Mouse (Mus musculus) cerebellum, adult 11-12 months (tissue): ENCODE measurements around the gene Il1r2.

Source experiments
- DNase-seq: peaks from one replicate; pipeline ENCODE4 v3.0.0; 2022

The Il1r2 gene

DNA sequence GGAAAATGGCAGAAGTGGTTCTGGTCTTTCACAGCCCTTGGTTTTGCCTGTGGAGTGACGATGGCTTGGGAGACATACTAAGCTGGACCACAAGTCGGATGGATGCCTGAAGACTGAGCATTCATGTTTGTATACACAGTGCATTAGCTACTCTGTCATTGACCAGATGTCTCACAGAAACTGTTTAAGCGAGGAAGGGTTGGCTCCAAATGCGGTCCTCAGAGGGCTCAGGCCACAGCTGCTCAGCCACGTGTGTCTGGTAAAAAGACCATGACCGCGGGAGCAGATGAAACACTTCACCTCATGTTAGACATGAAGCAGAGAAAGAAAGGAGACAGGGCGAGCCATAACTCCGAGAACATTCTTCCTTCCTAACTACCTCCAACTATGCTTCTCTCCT is 12.5 kb upstream of the Il1r2 start:
- no peak for DNase-seq

DNA sequence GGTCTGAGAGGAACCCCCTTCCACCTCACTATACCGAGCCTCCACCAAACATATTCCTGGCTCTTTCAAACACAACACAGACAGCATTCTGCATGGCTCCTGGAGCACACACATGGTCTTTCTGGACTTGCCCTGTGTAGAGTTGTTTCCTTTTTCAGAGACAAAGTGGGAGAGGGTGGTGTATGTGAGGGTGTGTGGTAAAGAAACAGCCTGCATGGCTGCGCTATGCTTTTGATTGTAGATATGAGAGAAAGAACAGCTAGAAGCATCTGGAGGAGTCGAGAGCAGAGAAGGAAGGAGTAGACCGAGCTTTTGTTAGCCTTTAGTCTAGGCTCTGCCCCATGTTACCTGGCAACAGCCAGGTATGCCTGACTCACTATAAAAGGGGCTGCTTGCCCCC is 10.5 kb upstream of the Il1r2 start:
- no peak for DNase-seq

GRCm38 (mm10) chr1:40064508-40064907 is 9.4 kb upstream of the Il1r2 start:
- DNase-seq = no peak

DNA sequence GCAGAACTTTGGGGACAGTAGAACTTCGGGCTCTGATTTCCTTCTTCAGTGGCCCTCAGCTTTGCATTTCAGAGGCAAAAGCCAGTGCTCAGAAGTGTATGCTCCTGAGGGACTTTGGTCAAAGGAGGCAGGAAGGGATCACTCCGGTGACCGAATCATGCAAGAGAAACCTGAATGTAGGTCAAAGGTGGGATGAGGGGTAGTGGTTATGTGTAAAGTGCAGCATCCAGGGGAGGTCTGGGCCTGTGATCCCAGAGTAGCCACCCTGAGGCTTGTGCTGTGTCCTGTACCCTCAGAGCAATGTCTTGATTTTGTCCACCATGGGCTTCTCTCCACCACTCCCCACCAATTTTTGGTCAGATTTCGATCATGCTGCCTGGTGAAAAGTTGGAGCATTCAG is 1.3 kb upstream of the Il1r2 start:
- DNase-seq = no peak

GRCm38 (mm10) chr1:40077328-40077727 is 3.4 kb downstream of the Il1r2 start:
- no peak for DNase-seq

- DNase-seq = no peak
Measured at GRCm38 (mm10) chr1:40081041-40081440, 7.2 kb downstream of the Il1r2 start.

DNA sequence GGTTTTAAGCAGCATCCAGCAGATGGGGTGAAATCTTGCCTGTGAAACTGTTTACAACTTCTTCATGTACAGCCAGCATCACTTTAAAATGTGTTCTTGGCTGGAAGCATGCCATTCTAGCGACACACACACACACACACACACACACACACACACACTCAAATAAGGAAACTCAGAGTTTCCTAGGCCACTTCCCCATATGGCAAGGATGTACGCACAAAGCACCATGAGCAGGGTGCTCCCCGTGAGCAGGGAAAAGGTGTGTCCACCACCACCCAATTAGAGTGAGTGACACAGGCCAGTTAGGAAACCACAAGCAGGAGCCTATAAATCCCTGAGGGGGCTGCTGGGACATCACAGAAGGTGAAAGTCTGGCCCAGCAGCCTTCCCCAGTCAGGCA is 10.5 kb downstream of the Il1r2 start:
- DNase-seq = peak; percentile 6

- peak; percentile 83 for DNase-seq
Measured at GRCm38 (mm10) chr1:40085403-40086182, 11.7 kb downstream of the Il1r2 start.

DNA sequence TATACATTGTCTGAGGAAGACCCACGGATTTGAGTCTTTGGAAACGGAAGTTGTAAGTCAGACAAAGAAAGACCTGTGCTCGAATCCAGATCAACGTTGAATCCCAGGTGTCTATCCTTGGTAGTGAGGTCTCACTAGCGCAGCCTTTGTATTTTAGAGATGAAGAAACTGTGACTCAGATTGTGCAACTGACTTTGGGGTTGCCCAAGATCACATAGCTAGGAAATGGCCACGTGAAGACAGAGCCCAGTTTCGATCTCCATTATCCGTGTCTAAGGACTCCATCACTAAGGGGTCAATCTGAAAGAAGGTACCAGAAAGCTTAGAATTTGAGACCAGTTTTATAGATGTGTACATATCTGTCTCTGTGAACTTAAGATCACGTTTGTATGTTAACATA is 17.3 kb downstream of the Il1r2 start:
- no peak for DNase-seq

GRCm38 (mm10) chr1:40092541-40092940 is 18.7 kb downstream of the Il1r2 start:
- no peak for DNase-seq

GRCm38 (mm10) chr1:40094601-40095304 is 20.9 kb downstream of the Il1r2 start:
- no peak for DNase-seq

- no peak for DNase-seq
Measured at GRCm38 (mm10) chr1:40095585-40095984, 21.7 kb downstream of the Il1r2 start.

GRCm38 (mm10) chr1:40106306-40106705 is 32.4 kb downstream of the Il1r2 start:
- DNase-seq = no peak

GRCm38 (mm10) chr1:40106719-40107118 is 32.8 kb downstream of the Il1r2 start:
- no peak for DNase-seq

DNA sequence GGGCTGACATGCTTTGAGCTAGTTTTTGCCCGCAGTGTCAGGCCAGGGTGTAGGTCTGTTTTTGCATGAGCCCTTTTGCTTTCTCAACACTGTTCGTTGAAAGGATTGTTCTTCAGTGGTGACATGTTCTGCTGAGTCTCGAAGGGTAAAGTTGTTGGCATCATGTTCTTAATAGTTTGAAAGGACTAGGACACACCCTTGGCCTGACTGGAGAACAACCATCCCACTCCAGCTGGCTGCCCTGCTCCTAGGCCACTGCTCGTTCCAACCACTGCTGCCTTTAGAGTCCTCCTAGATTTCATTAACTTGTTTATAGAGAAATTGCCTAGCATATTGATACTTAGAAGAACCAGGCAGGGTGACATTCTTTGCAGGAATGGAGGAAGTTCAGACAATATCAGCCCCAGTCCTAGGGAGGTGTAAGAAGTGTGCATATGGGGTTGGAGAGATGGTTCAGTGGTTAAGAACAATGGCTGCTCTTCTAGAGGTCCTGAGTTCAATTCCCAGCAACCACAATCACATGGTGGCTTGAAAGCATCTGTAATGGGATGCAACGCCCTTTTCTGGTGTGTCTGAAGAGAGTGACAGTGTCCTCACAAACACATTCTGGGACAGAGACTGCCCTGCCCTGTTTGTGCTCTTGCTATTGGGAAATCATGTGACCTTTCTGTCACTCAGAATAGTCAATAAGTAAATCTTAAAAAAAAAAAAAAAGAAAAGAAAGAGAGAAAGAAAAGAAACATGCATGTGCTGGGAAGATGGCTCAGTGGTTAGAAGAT is 34.3 kb downstream of the Il1r2 start:
- DNase-seq = no peak

DNA sequence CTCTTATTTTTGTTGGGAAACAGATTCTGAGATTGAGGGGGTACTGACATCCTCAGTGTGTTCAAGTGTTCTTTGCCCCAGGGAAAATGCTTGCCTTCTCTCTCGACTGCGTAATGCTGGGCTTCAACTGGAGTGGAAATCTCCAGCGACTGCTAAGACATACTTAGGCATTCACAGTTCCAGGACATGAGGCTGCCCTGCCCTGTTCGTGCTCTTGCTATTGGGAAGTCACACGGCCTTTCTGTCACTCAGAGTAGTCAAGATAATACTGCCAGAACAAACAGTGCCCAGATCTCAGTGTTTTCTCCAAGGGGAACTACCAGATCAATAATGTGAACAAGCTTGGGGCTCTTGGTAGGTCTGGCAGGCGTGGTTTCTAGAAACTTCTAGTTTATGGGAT is 35.9 kb downstream of the Il1r2 start:
- no peak for DNase-seq

GRCm38 (mm10) chr1:40115271-40115670 is 41.4 kb downstream of the Il1r2 start:
- no peak for DNase-seq

- peak; percentile 30 for DNase-seq
Measured at GRCm38 (mm10) chr1:40116422-40116821, 42.5 kb downstream of the Il1r2 start.

- no peak for DNase-seq
Measured at GRCm38 (mm10) chr1:40117565-40117964, 43.7 kb downstream of the Il1r2 start.

GRCm38 (mm10) chr1:40124237-40124636 is 50.4 kb downstream of the Il1r2 start:
- DNase-seq = no peak

DNA sequence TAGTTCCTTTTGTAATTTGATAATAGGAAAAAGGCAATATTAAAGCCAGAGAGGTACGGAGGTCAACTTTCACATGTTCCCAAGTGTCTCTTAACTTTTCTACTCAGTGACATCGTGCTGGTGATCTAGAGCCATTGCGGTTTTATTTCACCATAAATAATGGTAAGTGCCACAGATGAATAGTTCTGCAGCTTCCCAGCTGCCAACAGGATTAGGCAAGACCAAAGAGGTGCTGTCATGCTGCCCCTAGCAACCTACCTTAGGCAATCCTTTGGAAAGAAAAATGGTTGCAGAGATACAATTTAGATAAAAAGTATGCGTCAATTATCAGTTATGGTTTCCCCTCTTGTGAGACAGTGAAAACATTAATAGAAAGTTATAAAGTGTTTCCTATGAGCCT is 54.6 kb downstream of the Il1r2 start:
- no peak for DNase-seq

DNA sequence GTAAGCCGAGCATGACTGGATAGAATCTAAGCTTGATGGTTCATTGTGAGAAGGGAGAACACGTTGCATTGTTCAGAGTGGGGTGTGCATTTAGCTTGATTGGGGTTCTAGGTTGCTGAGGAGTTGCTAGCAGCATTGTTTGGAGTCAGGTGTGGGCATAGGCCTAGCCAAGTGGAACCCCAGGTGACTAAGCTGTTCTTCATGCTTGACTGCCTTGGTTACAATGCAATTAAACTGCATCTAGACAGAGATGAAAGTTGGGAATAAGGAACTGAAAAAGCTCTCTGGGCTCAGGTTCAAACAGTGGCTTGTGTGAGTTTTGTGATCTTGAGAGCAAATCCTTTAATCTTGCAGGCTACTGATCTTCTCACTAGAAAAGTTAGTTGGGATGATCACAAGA is 55.4 kb downstream of the Il1r2 start:
- no peak for DNase-seq

DNA sequence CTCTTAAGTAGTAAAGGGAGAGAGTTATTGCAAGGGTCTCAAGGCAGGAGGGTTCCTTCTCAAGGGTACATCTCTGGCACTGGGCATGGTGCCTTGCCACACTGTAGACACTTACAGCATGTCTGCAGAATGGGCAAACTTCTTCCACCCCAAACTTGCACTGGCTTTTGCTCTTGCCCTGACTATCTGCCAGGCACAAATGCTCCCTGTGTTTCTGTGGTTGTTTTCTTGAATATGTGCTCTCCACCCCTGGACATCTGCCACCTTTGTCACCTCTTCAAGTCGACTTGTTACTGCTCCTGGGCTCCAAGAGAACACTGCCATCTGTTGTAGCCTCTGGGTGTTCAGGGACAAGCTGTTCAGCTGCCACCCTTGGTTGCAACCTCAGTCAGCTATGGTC is 57.8 kb downstream of the Il1r2 start:
- DNase-seq = peak; percentile 17

DNA sequence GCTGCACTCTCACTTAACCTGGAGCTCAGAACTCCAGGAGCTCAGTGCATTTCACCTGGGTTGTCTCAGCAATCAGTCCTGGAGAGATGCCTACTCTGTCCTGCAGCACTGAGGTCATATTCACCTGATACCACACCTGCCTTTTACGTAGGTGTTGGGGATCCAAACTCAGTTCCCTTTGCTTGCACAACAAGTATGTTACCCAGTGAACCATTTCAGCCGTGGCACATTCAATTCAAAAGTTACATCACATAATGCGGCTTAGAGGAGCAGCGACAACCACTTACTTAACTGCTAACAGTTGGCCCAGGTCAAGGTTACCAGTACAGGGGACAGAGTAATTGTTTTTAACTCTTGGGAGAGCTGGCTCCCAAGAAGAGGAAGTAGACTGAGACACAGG is 58.8 kb downstream of the Il1r2 start:
- no peak for DNase-seq
